Mouse (Mus musculus) T-helper 17 cell (primary cell): Measurements from ENCODE around the gene Smlr1.

Experiments
- in situ Hi-C, 2 experiments: fragments of 300-600 bp; cut with MboI, MseI; formaldehyde crosslinking; loops; 1 replicate in 1 of 2; 2 replicates in 1 of 2; pipeline ENCODE4 v1.15.1; 2025; ENCODE audit warnings: high pct_unique_total_duplicates in 2 of 2

The Smlr1 gene

DNA sequence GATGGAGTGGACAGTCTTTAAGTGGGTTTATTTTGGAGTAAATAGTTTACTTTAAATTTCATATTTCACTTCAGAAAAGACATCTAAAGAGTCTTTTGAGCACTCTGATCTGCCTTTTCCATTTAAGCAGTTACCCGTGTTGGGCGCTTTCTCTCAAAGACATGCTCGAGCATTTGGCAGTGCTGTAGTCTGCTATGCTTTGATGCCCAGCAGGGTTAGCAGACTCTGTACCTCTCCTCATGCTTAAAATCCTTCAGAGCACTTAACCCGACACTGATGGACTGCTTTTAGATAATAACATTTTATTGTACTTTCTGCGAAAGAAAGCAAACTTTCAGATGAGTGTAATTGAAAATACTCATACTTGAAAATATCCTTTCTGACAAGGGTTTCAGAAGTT is 32.8 kb downstream of the Smlr1 start:
- in situ Hi-C loops: loop anchor here in 1 of 2 experiments (25.0 kb wide), 1 partner anchor 834 kb away; no protein-coding TSS in a partner anchor

DNA sequence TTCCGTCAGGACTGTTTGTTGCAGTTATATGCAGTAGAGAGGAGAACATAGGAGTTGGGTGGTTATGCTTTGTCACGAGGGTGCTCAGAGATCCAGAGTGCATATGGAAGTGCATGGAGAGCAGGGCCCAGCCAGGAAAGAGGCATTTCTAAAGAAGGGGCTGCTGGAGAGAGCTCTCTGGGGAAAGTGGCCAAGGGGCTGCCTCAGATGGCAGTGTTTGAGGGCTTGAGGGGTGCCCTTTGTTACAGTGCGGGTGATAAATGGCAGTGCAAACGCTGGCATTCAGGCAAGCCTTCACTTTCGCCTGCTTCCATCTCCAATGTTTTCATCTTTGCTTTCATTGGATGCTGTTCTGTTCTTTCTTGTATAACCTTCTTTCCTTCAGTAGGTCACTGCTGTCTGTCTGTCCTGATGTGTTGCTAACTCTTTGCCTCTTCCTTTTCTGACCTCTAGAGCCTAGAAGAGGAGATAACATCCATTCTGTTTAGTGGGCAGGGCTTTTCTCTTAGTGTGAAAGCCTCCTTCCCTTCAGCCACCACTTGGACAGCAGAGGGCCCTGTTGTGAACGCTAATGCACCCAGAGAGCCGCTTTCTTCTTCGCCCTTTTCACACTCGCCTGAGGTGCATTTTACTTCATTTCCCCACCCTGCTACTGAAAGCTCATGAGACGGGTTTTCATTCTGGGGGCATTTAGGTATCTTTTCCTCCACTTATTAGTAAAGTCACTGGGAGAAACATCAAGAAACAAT is 36.6 kb downstream of the Smlr1 start:
- in situ Hi-C loops: loop anchor here in 1 of 2 experiments (25.0 kb wide), 1 partner anchor 838 kb away; no protein-coding TSS in a partner anchor

DNA sequence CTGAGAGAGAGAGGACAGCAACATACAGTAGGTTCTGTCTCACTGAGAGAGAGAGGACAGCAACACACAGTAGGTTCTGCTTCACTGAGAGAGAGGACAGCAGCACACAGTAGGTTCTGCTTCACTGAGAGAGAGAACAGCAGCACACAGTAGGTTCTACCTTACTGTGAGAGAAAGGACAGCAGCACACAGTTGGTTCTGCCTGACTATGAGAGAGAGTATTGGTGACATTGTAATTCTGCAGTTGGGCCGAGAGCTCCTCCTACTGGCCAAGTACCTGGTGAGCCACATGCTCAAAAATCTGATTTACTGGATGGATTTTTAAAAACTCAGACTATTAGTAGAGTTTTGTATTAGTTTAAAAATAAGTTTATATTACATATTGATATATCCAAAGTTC is 47.6 kb downstream of the Smlr1 start:
- in situ Hi-C loops: loop anchor here (5.0 kb wide), 2 partner anchors 216 to 221 kb away; no protein-coding TSS in a partner anchor

DNA sequence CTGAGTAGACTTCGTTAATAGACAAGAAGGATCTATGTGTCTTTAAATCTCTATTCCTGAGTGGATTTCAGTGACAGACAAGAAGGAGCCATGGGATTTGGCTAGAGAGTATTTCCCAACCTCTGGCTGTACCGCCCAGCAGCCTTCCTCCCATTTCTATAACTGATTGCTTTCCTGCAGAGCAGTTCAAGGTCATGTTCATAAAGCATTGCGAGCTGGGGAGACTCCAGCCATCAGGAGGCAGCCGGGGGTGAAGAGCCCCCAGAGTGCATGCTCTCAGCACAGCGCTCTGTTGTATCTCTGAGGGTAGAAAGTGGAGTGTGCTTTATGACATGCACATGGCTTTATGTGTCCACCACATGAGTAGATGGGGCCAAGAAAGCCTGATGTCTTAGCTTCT is 53.3 kb downstream of the Smlr1 start:
- in situ Hi-C loops: no loop called here

DNA sequence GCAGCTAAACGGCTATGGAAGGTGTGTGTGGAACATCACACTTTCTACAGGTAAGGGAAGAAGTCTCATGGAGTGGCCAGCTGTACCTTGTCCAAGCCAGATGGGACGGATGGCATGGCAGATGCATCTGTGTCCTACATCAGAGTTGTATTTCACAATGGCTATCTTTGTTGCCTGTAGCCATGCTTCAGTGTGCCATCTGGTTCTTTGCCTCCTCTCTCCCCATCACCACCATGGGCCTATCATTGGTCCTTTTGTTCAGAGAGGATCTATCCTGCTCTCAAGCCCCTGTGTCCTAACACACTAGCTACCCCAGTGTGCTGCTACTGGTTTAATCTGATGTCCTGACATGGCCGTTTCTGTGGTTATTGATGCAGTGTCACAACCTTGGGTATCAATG is 56.4 kb downstream of the Smlr1 start:
- in situ Hi-C loops: no loop called here
